Mouse (Mus musculus): Measurements from ENCODE around the gene Ctdspl. TPM values are rescaled to one million over a fixed set of nuclear protein-coding genes. Genes with fewer than 3 reads are reported as not detected.
A peak's percentile ranks its signal among the peaks of the same experiment; 100 is the strongest.

Gene Ctdspl
- polyA plus RNA-seq (2015; fragmentation: Nextera tagmentation; extraction: Ambion mirVana) = 7.2 and 8.8 TPM in 2 replicates

- peak within 1 kb of the TSS; percentile 77 for H3K4me3 ChIP-seq (replicated peaks; ENCODE audit: low read length)
- peak within 1 kb of the TSS; percentile 98 for H3K4me2 ChIP-seq (ENCODE audit: low read length)
- H3K36me3 ChIP-seq (ENCODE audit: control insufficient read depth, insufficient read depth) = no peaks in the 10 kb centered on the region
- H3K27me3 ChIP-seq (replicated peaks; ENCODE audit: control insufficient read depth, insufficient read depth, low read length) = no peaks in the 10 kb centered on the region
- H3K4me1 ChIP-seq (replicated peaks; ENCODE audit: control insufficient read depth, insufficient read depth, low read length) = peaks cover 23% of the 10 kb centered on the region
- H3K27ac ChIP-seq (ENCODE audit: low read length) = peak within 1 kb of the TSS; percentile 89
- peak; percentile 61 for ATAC-seq
- H3K9me3 ChIP-seq (ENCODE audit: control insufficient read depth, low read length) = no peaks in the 10 kb centered on the region
- WGBS = 1% methylated on average over 46 of the region's 73 CpGs
- peak within 1 kb of the TSS; percentile 88 for H3K9ac ChIP-seq (replicated peaks; ENCODE audit: low read depth, low read length)
Observed at GRCm38 (mm10) chr9:118926111-118926650, at the start of gene Ctdspl. Gene Ctdspl (plus strand): TSS chr9:118926453.

- H3K27me3 ChIP-seq (replicated peaks; ENCODE audit: control insufficient read depth, insufficient read depth, low read length) = no peaks in the 10 kb centered on the region
- H3K4me1 ChIP-seq (replicated peaks; ENCODE audit: control insufficient read depth, insufficient read depth, low read length) = no peaks in the 10 kb centered on the region
- no peaks in the 10 kb centered on the region for H3K36me3 ChIP-seq (ENCODE audit: control insufficient read depth, insufficient read depth)
- no peak for ATAC-seq
- no peak overlapping the region for H3K9ac ChIP-seq (replicated peaks; ENCODE audit: low read depth, low read length)
- no peak overlapping the region for H3K27ac ChIP-seq (ENCODE audit: low read length)
- no peak overlapping the region for H3K4me3 ChIP-seq (replicated peaks; ENCODE audit: low read length)
- H3K4me2 ChIP-seq (ENCODE audit: low read length) = no peak overlapping the region
- H3K9me3 ChIP-seq (ENCODE audit: control insufficient read depth, low read length) = 0 out of 2 replicates have a peak, but pooled peaks cover 2% of the 10 kb centered on the region
- WGBS = 89% methylated on average over 10 of the region's 10 CpGs
Observed at GRCm38 (mm10) chr9:118876902-118877301, 49.4 kb upstream of the Ctdspl start.

GRCm38 (mm10) chr9:118877365-118878008 lies 48.8 kb upstream of the Ctdspl start:
- Histone ChIP-seq H3K9me3 (ENCODE audit: control insufficient read depth, low read length) (0 out of 2 replicates have a peak, but pooled peaks cover 2% of the 10 kb centered on the region), H3K27me3 (replicated peaks; ENCODE audit: control insufficient read depth, insufficient read depth, low read length) (no peaks in the 10 kb centered on the region), H3K36me3 (ENCODE audit: control insufficient read depth, insufficient read depth) (no peaks in the 10 kb centered on the region), H3K4me1 (replicated peaks; ENCODE audit: control insufficient read depth, insufficient read depth, low read length) (no peaks in the 10 kb centered on the region), H3K4me2 (ENCODE audit: low read length) (no peak overlapping the region), H3K27ac (ENCODE audit: low read length) (no peak overlapping the region), H3K9ac (replicated peaks; ENCODE audit: low read depth, low read length) (no peak overlapping the region), H3K4me3 (replicated peaks; ENCODE audit: low read length) (no peak overlapping the region)
- 82% methylated on average over 7 of the region's 7 CpGs for WGBS
- ATAC-seq = no peak

- Histone ChIP-seq H3K9me3 (ENCODE audit: control insufficient read depth, low read length) (0 out of 2 replicates have a peak, but pooled peaks cover 2% of the 10 kb centered on the region), H3K27ac (ENCODE audit: low read length) (no peak overlapping the region), H3K4me2 (ENCODE audit: low read length) (no peak overlapping the region), H3K36me3 (ENCODE audit: control insufficient read depth, insufficient read depth) (no peaks in the 10 kb centered on the region), H3K9ac (replicated peaks; ENCODE audit: low read depth, low read length) (no peak overlapping the region), H3K27me3 (replicated peaks; ENCODE audit: control insufficient read depth, insufficient read depth, low read length) (no peaks in the 10 kb centered on the region), H3K4me1 (replicated peaks; ENCODE audit: control insufficient read depth, insufficient read depth, low read length) (no peaks in the 10 kb centered on the region), H3K4me3 (replicated peaks; ENCODE audit: low read length) (no peak overlapping the region)
- WGBS = 86% methylated on average over 11 of the region's 11 CpGs
- ATAC-seq = no peak
Observed at GRCm38 (mm10) chr9:118878596-118878995, 47.7 kb upstream of the Ctdspl start.

- WGBS = 75% methylated on average over 7 of the region's 7 CpGs
- H3K4me3 ChIP-seq (replicated peaks; ENCODE audit: low read length) = no peak overlapping the region
- H3K9me3 ChIP-seq (ENCODE audit: control insufficient read depth, low read length) = no peaks in the 10 kb centered on the region
- H3K9ac ChIP-seq (replicated peaks; ENCODE audit: low read depth, low read length) = no peak overlapping the region
- no peak overlapping the region for H3K4me2 ChIP-seq (ENCODE audit: low read length)
- H3K27me3 ChIP-seq (replicated peaks; ENCODE audit: control insufficient read depth, insufficient read depth, low read length) = no peaks in the 10 kb centered on the region
- ATAC-seq = no peak
- no peak overlapping the region for H3K27ac ChIP-seq (ENCODE audit: low read length)
- H3K4me1 ChIP-seq (replicated peaks; ENCODE audit: control insufficient read depth, insufficient read depth, low read length) = no peaks in the 10 kb centered on the region
- H3K36me3 ChIP-seq (ENCODE audit: control insufficient read depth, insufficient read depth) = no peaks in the 10 kb centered on the region
Observed at GRCm38 (mm10) chr9:118881281-118881945, 44.8 kb upstream of the Ctdspl start.

- ATAC-seq = no peak
- Histone ChIP-seq H3K9me3 (ENCODE audit: control insufficient read depth, low read length) (no peaks in the 10 kb centered on the region), H3K27ac (ENCODE audit: low read length) (no peak overlapping the region), H3K36me3 (ENCODE audit: control insufficient read depth, insufficient read depth) (no peaks in the 10 kb centered on the region), H3K4me1 (replicated peaks; ENCODE audit: control insufficient read depth, insufficient read depth, low read length) (no peaks in the 10 kb centered on the region), H3K9ac (replicated peaks; ENCODE audit: low read depth, low read length) (no peak overlapping the region), H3K4me3 (replicated peaks; ENCODE audit: low read length) (no peak overlapping the region), H3K27me3 (replicated peaks; ENCODE audit: control insufficient read depth, insufficient read depth, low read length) (no peaks in the 10 kb centered on the region), H3K4me2 (ENCODE audit: low read length) (no peak overlapping the region)
- 87% methylated on average over 6 of the region's 6 CpGs for WGBS
Observed at GRCm38 (mm10) chr9:118881946-118882284, 44.3 kb upstream of the Ctdspl start.

- WGBS = 95% methylated on average over 7 of the region's 7 CpGs
- Histone ChIP-seq H3K36me3 (ENCODE audit: control insufficient read depth, insufficient read depth) (no peaks in the 10 kb centered on the region), H3K9me3 (ENCODE audit: control insufficient read depth, low read length) (no peaks in the 10 kb centered on the region), H3K27me3 (replicated peaks; ENCODE audit: control insufficient read depth, insufficient read depth, low read length) (no peaks in the 10 kb centered on the region), H3K4me2 (ENCODE audit: low read length) (no peak overlapping the region), H3K4me1 (replicated peaks; ENCODE audit: control insufficient read depth, insufficient read depth, low read length) (no peaks in the 10 kb centered on the region), H3K4me3 (replicated peaks; ENCODE audit: low read length) (no peak overlapping the region), H3K9ac (replicated peaks; ENCODE audit: low read depth, low read length) (no peak overlapping the region), H3K27ac (ENCODE audit: low read length) (no peak overlapping the region)
- no peak for ATAC-seq
Observed at GRCm38 (mm10) chr9:118883150-118883549, 43.1 kb upstream of the Ctdspl start.

GRCm38 (mm10) chr9:118885785-118886184 lies 40.5 kb upstream of the Ctdspl start:
- Histone ChIP-seq H3K9me3 (ENCODE audit: control insufficient read depth, low read length) (no peaks in the 10 kb centered on the region), H3K9ac (replicated peaks; ENCODE audit: low read depth, low read length) (no peak overlapping the region), H3K27me3 (replicated peaks; ENCODE audit: control insufficient read depth, insufficient read depth, low read length) (no peaks in the 10 kb centered on the region), H3K4me2 (ENCODE audit: low read length) (no peak overlapping the region), H3K4me3 (replicated peaks; ENCODE audit: low read length) (no peak overlapping the region), H3K36me3 (ENCODE audit: control insufficient read depth, insufficient read depth) (no peaks in the 10 kb centered on the region), H3K4me1 (replicated peaks; ENCODE audit: control insufficient read depth, insufficient read depth, low read length) (peaks cover 8% of the 10 kb centered on the region; the same call in 1 of the 2 replicates), H3K27ac (ENCODE audit: low read length) (no peak overlapping the region)
- ATAC-seq = no peak
- WGBS = 85% methylated on average over 6 of the region's 6 CpGs

GRCm38 (mm10) chr9:118887201-118887600 lies 39.1 kb upstream of the Ctdspl start:
- H3K9me3 ChIP-seq (ENCODE audit: control insufficient read depth, low read length) = no peaks in the 10 kb centered on the region
- no peaks in the 10 kb centered on the region for H3K27me3 ChIP-seq (replicated peaks; ENCODE audit: control insufficient read depth, insufficient read depth, low read length)
- H3K4me2 ChIP-seq (ENCODE audit: low read length) = no peak overlapping the region
- WGBS = 84% methylated on average over 7 of the region's 7 CpGs
- H3K4me1 ChIP-seq (replicated peaks; ENCODE audit: control insufficient read depth, insufficient read depth, low read length) = peaks cover 14% of the 10 kb centered on the region; the same call in 1 of the 2 replicates
- no peak overlapping the region for H3K9ac ChIP-seq (replicated peaks; ENCODE audit: low read depth, low read length)
- no peaks in the 10 kb centered on the region for H3K36me3 ChIP-seq (ENCODE audit: control insufficient read depth, insufficient read depth)
- ATAC-seq = no peak
- no peak overlapping the region for H3K27ac ChIP-seq (ENCODE audit: low read length)
- H3K4me3 ChIP-seq (replicated peaks; ENCODE audit: low read length) = no peak overlapping the region
